10 mouse cellular contexts compared by ENCODE assay signal in genomic region chr4:117391966-117392365, GRCm38 (mm10).
DNase-seq lines count a peak whose midpoint lies in the region; ATAC-seq and TF ChIP-seq lines count a peak whose summit lies in the region.
"Had no signal": no experiment of that assay in that cellular context is flagged by ENCODE, and none has a peak within 500 bp of the region (broad histone marks: within the 10 kb centered on the region; RNA-seq: fewer than 3 reads in every experiment).

No protein-coding gene starts in this region.

- no peaks in the 10 kb centered on the region for H3K27me3 ChIP-seq in lung, embryonic 14.5 days (ENCODE audit: insufficient read depth, low read length)
- peaks cover 22% of the 10 kb centered on the region; the same call in 1 of the 2 replicates for H3K27me3 ChIP-seq in embryonic facial prominence, embryonic 14.5 days (replicated peaks; ENCODE audit: control insufficient read depth, insufficient read depth, low read length)
- peaks cover 3% of the 10 kb centered on the region for H3K27me3 ChIP-seq in intestine, embryonic 15.5 days (replicated peaks)
- H3K27me3 ChIP-seq in neural tube, embryonic 12.5 days (replicated peaks), result peaks cover 82% of the 10 kb centered on the region

- H3K4me3 ChIP-seq in lung, embryonic 14.5 days (ENCODE audit: low read depth, low read length), result no peak overlapping the region
- H3K4me3 ChIP-seq in embryonic facial prominence, embryonic 14.5 days (ENCODE audit: low read depth, low read length), result no peak overlapping the region
- H3K4me3 ChIP-seq in intestine, embryonic 15.5 days (replicated peaks), result no peak overlapping the region
- H3K4me3 ChIP-seq in neural tube, embryonic 12.5 days, result no peak overlapping the region

- H3K27ac ChIP-seq in lung, embryonic 14.5 days (ENCODE audit: low read depth), result no peak overlapping the region
- H3K27ac ChIP-seq in embryonic facial prominence, embryonic 14.5 days (replicated peaks; ENCODE audit: low read depth, low read length), result no peak overlapping the region
- H3K27ac ChIP-seq in intestine, embryonic 15.5 days, result no peak overlapping the region
- H3K27ac ChIP-seq in neural tube, embryonic 12.5 days, result no peak overlapping the region

- peak overlapping the region; percentile 49 for H3K4me2 ChIP-seq in lung, embryonic 14.5 days
- peak overlapping the region; percentile 20 for H3K4me2 ChIP-seq in embryonic facial prominence, embryonic 14.5 days (ENCODE audit: low read depth, low read length)
- peak overlapping the region; percentile 35 for H3K4me2 ChIP-seq in intestine, embryonic 15.5 days (replicated peaks)
- H3K4me2 ChIP-seq in neural tube, embryonic 12.5 days (replicated peaks), result peak overlapping the region; percentile 37

- peak; percentile 63; the same call in 1 of the 2 replicates for ATAC-seq in lung, embryonic 14.5 days (ENCODE audit: insufficient read depth)
- peak; percentile 44; the same call in 1 of the 2 replicates for ATAC-seq in embryonic facial prominence, embryonic 14.5 days (ENCODE audit: low read depth)
- ATAC-seq in intestine, embryonic 15.5 days, result peak; percentile 56
- ATAC-seq in neural tube, embryonic 12.5 days (ENCODE audit: low FRiP score, low read depth), result peak; percentile 41; the same call in 1 of the 2 replicates
- ATAC-seq: Patski had no signal

- peaks cover 11% of the 10 kb centered on the region; the same call in 1 of the 2 replicates for H3K4me1 ChIP-seq in lung, embryonic 14.5 days (ENCODE audit: insufficient read depth)
- H3K4me1 ChIP-seq in embryonic facial prominence, embryonic 14.5 days (ENCODE audit: control insufficient read depth, insufficient read depth, low read length), result peaks cover 7% of the 10 kb centered on the region; the same call in 1 of the 2 replicates
- peaks cover 4% of the 10 kb centered on the region for H3K4me1 ChIP-seq in intestine, embryonic 15.5 days (replicated peaks)
- peaks cover 23% of the 10 kb centered on the region for H3K4me1 ChIP-seq in neural tube, embryonic 12.5 days

- intact Hi-C loops in left cerebral cortex, postnatal 4 days (cut with DNase I), result no loop called here

- no peak overlapping the region for H3K9ac ChIP-seq in lung, embryonic 14.5 days
- peak overlapping the region; percentile 37; the same call in 1 of the 2 replicates for H3K9ac ChIP-seq in embryonic facial prominence, embryonic 14.5 days (ENCODE audit: low read depth, low read length)
- H3K9ac ChIP-seq in intestine, embryonic 15.5 days, result no peak overlapping the region
- H3K9ac ChIP-seq in neural tube, embryonic 12.5 days, result no peak overlapping the region

- no peak for TF ChIP-seq CTCF in lung, embryonic 14.5 days (IDR thresholded peaks at IDR 0.05; ENCODE audit: low read depth)

- no peaks in the 10 kb centered on the region for H3K9me3 ChIP-seq in lung, embryonic 14.5 days (ENCODE audit: low read depth, low read length)
- H3K9me3 ChIP-seq in embryonic facial prominence, embryonic 14.5 days (ENCODE audit: control insufficient read depth, low read length), result no peaks in the 10 kb centered on the region
- H3K9me3 ChIP-seq in intestine, embryonic 15.5 days, result no peaks in the 10 kb centered on the region
- H3K9me3 ChIP-seq in neural tube, embryonic 12.5 days, result no peaks in the 10 kb centered on the region

- H3K36me3 ChIP-seq in lung, embryonic 14.5 days (ENCODE audit: insufficient read depth), result no peaks in the 10 kb centered on the region
- no peaks in the 10 kb centered on the region for H3K36me3 ChIP-seq in embryonic facial prominence, embryonic 14.5 days (ENCODE audit: control insufficient read depth, insufficient read depth, low read length)
- H3K36me3 ChIP-seq in intestine, embryonic 15.5 days, result no peaks in the 10 kb centered on the region
- H3K36me3 ChIP-seq in neural tube, embryonic 12.5 days, result no peaks in the 10 kb centered on the region

- WGBS in lung, embryonic 14.5 days, result 2% methylated on average over 9 of the region's 9 CpGs
- WGBS in embryonic facial prominence, embryonic 14.5 days, result under 1% methylated on average over 8 of the region's 9 CpGs
- WGBS in intestine, embryonic 15.5 days, result 11% methylated on average over 9 of the region's 9 CpGs
- WGBS in neural tube, embryonic 12.5 days, result under 1% methylated on average over 9 of the region's 9 CpGs

- DNase-seq in lung, embryonic 14.5 days, result peak; percentile 36
- DNase-seq in lung, postnatal 25 days (ENCODE audit: low spot score), result no peak
- DNase-seq in embryonic facial prominence, embryonic 14.5 days (ENCODE audit: low spot score), result no peak
- DNase-seq in layer of hippocampus, adult 9-11 months, result no peak
- DNase-seq in thymus, postnatal 10 days (ENCODE audit: low spot score in 2 of 2), result no peak
- no peak for DNase-seq in left cerebral cortex, postnatal 4 days
- DNase-seq: spleen, adult 18-20 months had no signal
